Mouse (Mus musculus): Measurements from ENCODE around the gene Tmem144.

DNA sequence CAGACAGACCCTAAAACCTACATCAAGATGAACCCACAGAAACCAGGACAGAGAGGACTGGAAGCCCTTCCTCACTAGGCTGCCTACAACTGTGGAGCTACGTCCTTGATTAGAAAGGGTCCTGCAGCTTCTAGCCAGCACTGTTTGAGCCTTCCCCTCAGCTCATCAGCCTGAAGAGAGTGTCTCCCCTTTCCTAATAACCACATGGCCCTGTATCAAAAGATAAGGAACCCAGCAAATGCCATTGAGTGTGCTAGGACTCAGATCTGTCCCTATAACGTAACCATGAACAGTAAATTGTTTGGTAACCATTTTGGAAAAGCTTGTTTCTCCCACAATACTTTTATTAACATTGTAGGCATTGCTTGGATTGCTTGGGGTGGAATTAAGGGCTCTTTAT lies 40.5 kb downstream of the Tmem144 start:
- TF ChIP-seq CTCF (IDR thresholded peaks at IDR 0.05; ENCODE audit: control insufficient read depth, insufficient read depth, insufficient replicate concordance, low read depth, low read length) (no peak), POLR2A (IDR thresholded peaks at IDR 0.05; ENCODE audit: control insufficient read depth, low read depth, low read length) (no peak)

Measured in testis, adult 2 months (tissue).